Mouse (Mus musculus) limb, embryonic 14.5 days (tissue): ENCODE results near the gene Cep112. TPM values are rescaled to one million over a fixed set of nuclear protein-coding genes. Genes with fewer than 3 reads are reported as not detected.

Experiments used
- ATAC-seq: fragments of 200-750 bp; cut with Nextera tagmentation; 2 replicates; pipeline ENCODE4 v1.8.0; 2017; ENCODE audit warnings: low read depth, moderate number of reproducible peaks, moderate TSS enrichment; ENCODE audit not compliant: low FRiP score
- DNase-seq: peaks from one replicate; pipeline ENCODE4 v3.0.0-alpha.2; 2015; ENCODE audit warnings: low spot score
- H3K27ac ChIP-seq: fragments of 300-500 bp; sonication (generic); replicated peaks from 2 replicates; pipeline ENCODE4 v1.5.1; 2014; ENCODE audit warnings: low read depth, mild to moderate bottlenecking, low read length, moderate library complexity, mixed read lengths
- H3K27me3 ChIP-seq: fragments of 300-500 bp; sonication (generic); 2 replicates; pipeline ENCODE4 v1.6.1; 2014; ENCODE audit warnings: low read length, mixed read lengths; ENCODE audit not compliant: control insufficient read depth, insufficient read depth
- H3K36me3 ChIP-seq: fragments of 300-500 bp; sonication (generic); 2 replicates; pipeline ENCODE4 v1.6.1; 2014; ENCODE audit warnings: mild to moderate bottlenecking, low read length, moderate library complexity, mixed read lengths; ENCODE audit not compliant: control insufficient read depth, insufficient read depth
- H3K4me1 ChIP-seq: fragments of 300-500 bp; sonication (generic); 2 replicates; pipeline ENCODE4 v1.6.1; 2014; ENCODE audit warnings: antibody characterized with exemption, low read length, mixed read lengths; ENCODE audit not compliant: control insufficient read depth, insufficient read depth
- H3K4me2 ChIP-seq: fragments of 300-500 bp; sonication (generic); replicated peaks from 2 replicates; pipeline ENCODE4 v1.6.1; 2014; ENCODE audit warnings: low read depth, mild to moderate bottlenecking, low read length, moderate library complexity; ENCODE audit not compliant: severe bottlenecking
- H3K4me3 ChIP-seq: fragments of 300-500 bp; sonication (generic); replicated peaks from 2 replicates; pipeline ENCODE4 v1.5.1; 2014; ENCODE audit warnings: low read length
- H3K9ac ChIP-seq: fragments of 300-500 bp; sonication (generic); 2 replicates; pipeline ENCODE4 v1.6.1; 2014; ENCODE audit warnings: mild to moderate bottlenecking, low read depth, low read length, moderate library complexity; ENCODE audit not compliant: severe bottlenecking
- H3K9me3 ChIP-seq: fragments of 300-500 bp; sonication (generic); 2 replicates; pipeline ENCODE4 v1.6.1; 2016; ENCODE audit warnings: low read length; ENCODE audit not compliant: control insufficient read depth
- POLR2A ChIP-seq: fragments of 200-500 bp; IDR thresholded peaks from 2 replicates; pipeline ENCODE4 v1.8.0; 2012; ENCODE audit warnings: inconsistent platforms, mild to moderate bottlenecking, moderate library complexity, borderline replicate concordance; ENCODE audit not compliant: insufficient read depth, insufficient read length; ENCODE audit errors: extremely low read depth
- WGBS: fragments of 180-500 bp; shearing (Covaris S2); extraction: QIAGEN DNeasy Blood & Tissue Kit; methylation state at CpG from one replicate; pipeline ENCODE4 v1.1.7; 2014; 5-methylcytosine and 5-hydroxymethylcytosine counted together
- polyA plus RNA-seq, 2 experiments: library from polyadenylated mRNA; depleted of rRNA in 1 of 2; stranded (reverse) in 1 of 2; unstranded in 1 of 2; fragments of >200 nt; fragmentation: Nextera tagmentation in 1 of 2; extraction: Ambion mirVana in 1 of 2; gene quantifications; 2 replicates each; pipeline versions ENCODE4 v1.2.1 to v1.2.3; 2012 to 2014

Gene Cep112
- polyA plus RNA-seq, 2 experiments = 9.0 to 17.3 TPM

GRCm38 (mm10) chr11:108891871-108892380 lies 466.9 kb downstream of the Cep112 start:
- no peak for TF ChIP-seq POLR2A
- H3K36me3 ChIP-seq = no peaks in the 10 kb centered on the region
- H3K4me1 ChIP-seq = peaks cover 47% of the 10 kb centered on the region
- peak overlapping the region; percentile 65 for H3K4me2 ChIP-seq
- H3K27ac ChIP-seq = peak overlapping the region; percentile 94
- ATAC-seq (peak; percentile 51), DNase-seq (peak; percentile 72)
- H3K4me3 ChIP-seq = peak overlapping the region; percentile 34
- H3K9me3 ChIP-seq = no peaks in the 10 kb centered on the region
- no peaks in the 10 kb centered on the region for H3K27me3 ChIP-seq
- H3K9ac ChIP-seq = peak overlapping the region; percentile 40; the same call in 1 of the 2 replicates
- 3% methylated on average over 21 of the region's 21 CpGs for WGBS

DNA sequence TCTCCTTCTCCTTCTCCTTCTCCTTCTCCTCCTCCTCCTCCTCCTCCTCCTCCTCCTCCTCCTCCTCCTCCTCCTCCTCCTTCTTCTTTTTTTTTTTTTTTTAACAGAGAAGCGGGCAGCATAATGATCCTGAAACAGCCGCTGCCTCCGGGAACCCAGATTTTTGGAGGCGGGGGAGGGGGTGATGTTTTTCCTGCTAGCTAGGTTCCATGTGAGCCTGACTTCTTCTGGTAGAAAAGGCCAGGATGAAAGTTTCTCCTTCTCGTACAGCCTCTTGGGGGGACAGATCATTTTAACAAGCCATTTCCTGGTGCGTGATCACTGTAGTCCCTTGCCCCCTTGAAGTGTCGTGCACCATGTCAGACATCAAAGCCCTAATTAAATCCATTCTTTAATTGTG lies 467.4 kb downstream of the Cep112 start:
- H3K27me3 ChIP-seq = no peaks in the 10 kb centered on the region
- DNase-seq (no peak), ATAC-seq (no peak)
- no peak overlapping the region for H3K4me3 ChIP-seq
- no peak for TF ChIP-seq POLR2A
- H3K4me1 ChIP-seq = peaks cover 44% of the 10 kb centered on the region
- WGBS = 3% methylated on average over 5 of the region's 7 CpGs
- H3K27ac ChIP-seq = no peak overlapping the region; the same call in 1 of the 2 replicates
- H3K9me3 ChIP-seq = no peaks in the 10 kb centered on the region
- H3K36me3 ChIP-seq = no peaks in the 10 kb centered on the region
- H3K9ac ChIP-seq = no peak overlapping the region
- H3K4me2 ChIP-seq = peak overlapping the region; percentile 65; the same call in 1 of the 2 replicates

- WGBS = 40% methylated on average over 12 of the region's 12 CpGs
- no peak overlapping the region for H3K4me2 ChIP-seq
- no peak overlapping the region for H3K27ac ChIP-seq
Measured at GRCm38 (mm10) chr11:108893232-108893790, 468.3 kb downstream of the Cep112 start.

DNA sequence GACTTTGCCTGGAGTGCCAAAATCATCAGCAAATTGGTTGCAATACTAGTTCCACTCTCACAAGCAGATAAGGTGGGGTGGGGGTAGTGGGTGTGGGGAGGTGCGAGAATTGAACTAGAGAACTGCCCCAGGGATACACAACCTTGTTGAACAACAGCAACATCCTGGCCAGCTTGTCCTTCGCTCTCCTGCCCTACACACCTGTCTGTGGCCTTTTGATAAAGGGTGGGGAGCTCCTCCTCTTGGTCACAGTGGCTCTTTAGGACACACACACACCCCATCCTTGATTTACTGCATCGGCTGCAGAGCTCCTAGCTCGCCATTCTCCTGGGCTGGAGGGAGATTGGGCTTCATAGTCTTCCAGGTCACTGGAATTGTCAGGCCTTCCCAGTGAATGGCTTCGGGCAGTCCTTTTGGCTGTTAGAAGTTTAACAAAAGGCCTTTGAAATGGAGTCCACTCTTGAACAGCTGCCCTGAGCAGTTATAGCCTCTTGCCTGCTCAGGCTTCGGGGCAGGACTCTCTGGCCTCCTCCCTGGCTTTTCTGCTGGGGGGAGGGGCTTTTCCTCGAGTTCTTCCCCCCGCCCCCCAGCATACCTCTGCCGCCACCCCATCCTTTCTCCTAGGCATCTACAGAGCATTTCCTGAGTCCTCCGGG lies 469.0 kb downstream of the Cep112 start:
- DNase-seq (no peak), ATAC-seq (no peak)
- no peak overlapping the region for H3K27ac ChIP-seq
- no peaks in the 10 kb centered on the region for H3K9me3 ChIP-seq
- H3K4me1 ChIP-seq = peaks cover 43% of the 10 kb centered on the region
- WGBS = 43% methylated on average over 10 of the region's 10 CpGs
- no peak overlapping the region for H3K4me2 ChIP-seq
- no peaks in the 10 kb centered on the region for H3K36me3 ChIP-seq
- H3K27me3 ChIP-seq = no peaks in the 10 kb centered on the region
- no peak overlapping the region for H3K4me3 ChIP-seq
- H3K9ac ChIP-seq = no peak overlapping the region
- no peak for TF ChIP-seq POLR2A

More at GRCm38 (mm10) chr11:108893232-108893790, 468.3 kb downstream of the Cep112 start:
- no peaks in the 10 kb centered on the region for H3K27me3 ChIP-seq
- ATAC-seq (no peak), DNase-seq (no peak)
- H3K36me3 ChIP-seq = no peaks in the 10 kb centered on the region
- H3K9ac ChIP-seq = no peak overlapping the region
- H3K4me1 ChIP-seq = peaks cover 44% of the 10 kb centered on the region
- H3K9me3 ChIP-seq = no peaks in the 10 kb centered on the region
- H3K4me3 ChIP-seq = no peak overlapping the region
- TF ChIP-seq POLR2A = no peak

- H3K9ac ChIP-seq = no peak overlapping the region
- no peaks in the 10 kb centered on the region for H3K9me3 ChIP-seq
- no peak overlapping the region for H3K27ac ChIP-seq
- H3K4me1 ChIP-seq = peaks cover 29% of the 10 kb centered on the region
- ATAC-seq (no peak), DNase-seq (no peak)
- H3K27me3 ChIP-seq = no peaks in the 10 kb centered on the region
- WGBS = 80% methylated on average over 4 of the region's 4 CpGs
- H3K36me3 ChIP-seq = no peaks in the 10 kb centered on the region
- no peak overlapping the region for H3K4me3 ChIP-seq
- no peak for TF ChIP-seq POLR2A
- no peak overlapping the region for H3K4me2 ChIP-seq
Measured at GRCm38 (mm10) chr11:108897034-108897433, 472.0 kb downstream of the Cep112 start.
